Mouse (Mus musculus) kidney, postnatal 14 days (tissue): ENCODE results near the gene Cdcp1.
A peak's percentile ranks its signal among the peaks of the same experiment; 100 is the strongest.

Source experiments
- DNase-seq: peaks from one replicate; pipeline ENCODE4 v3.0.0; 2022; ENCODE audit warnings: mixed read lengths

Gene Cdcp1

GRCm38 (mm10) chr9:123150241-123151020 lies 65.4 kb downstream of the Cdcp1 start, which contains the start of gene Clec3b:
Gene Clec3b (plus strand): TSS chr9:123150946.
- peak; percentile 44 for DNase-seq

- peak; percentile 21 for DNase-seq
Measured at GRCm38 (mm10) chr9:123148430-123148829, 67.4 kb downstream of the Cdcp1 start.

GRCm38 (mm10) chr9:123139887-123140614 lies 75.8 kb downstream of the Cdcp1 start:
- DNase-seq, result no peak

GRCm38 (mm10) chr9:123138891-123139474 lies 76.9 kb downstream of the Cdcp1 start:
- DNase-seq, result peak; percentile 82

DNA sequence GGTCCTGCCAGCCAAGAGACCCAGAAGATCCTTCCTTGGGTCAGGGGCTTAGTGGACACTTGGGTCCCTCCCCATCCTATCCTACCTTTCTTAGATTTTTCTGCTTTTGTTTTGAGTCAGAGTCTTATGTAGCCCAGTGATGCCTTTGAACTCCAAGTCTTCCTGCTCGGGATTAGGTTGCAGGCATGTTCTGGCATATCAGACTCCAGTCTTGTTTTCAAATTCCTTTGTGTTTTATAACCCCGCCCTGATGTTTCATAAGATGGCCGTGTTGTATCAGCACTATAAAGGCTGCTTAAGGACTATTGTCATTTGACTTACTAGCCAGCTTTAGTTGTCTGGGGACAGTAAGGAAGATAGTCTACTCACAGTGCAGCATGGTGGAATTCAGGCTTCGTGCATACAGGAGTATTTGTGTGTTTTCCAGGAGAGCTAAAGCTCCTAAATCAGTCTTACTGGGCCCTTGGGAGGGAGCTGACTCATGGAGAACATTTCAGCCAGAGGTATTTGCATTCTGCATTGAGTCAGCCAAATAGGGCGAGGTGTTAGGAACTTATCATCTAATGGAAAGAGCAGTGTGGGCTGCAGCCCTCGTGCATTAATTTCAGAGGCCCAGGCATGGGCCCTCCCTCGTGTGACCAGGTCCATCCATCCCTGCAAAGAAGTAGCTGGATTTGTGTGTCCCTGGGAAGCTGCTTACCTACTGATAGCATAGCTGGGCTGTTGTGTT lies 78.7 kb downstream of the Cdcp1 start:
- no peak for DNase-seq

GRCm38 (mm10) chr9:123132994-123133393 lies 82.8 kb downstream of the Cdcp1 start:
- DNase-seq, result no peak

DNA sequence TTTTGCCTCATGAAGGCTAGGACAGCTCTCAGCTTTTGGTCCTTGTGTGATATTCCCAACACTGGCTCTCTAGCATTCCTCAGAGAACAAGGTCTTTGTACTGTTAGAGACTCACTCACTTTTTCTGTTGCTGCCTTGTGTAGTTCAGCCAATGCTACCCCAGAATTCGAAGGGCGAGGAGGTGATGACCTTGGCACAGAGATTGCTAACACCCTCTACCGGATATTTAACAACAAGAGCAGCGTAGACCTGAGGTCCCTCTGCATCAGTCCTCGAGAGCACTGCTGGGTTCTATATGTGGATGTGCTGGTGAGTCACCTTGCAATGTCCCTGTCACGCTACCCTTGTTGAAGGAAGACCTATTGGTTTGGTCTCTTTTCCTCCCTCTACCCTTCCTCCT lies 88.2 kb downstream of the Cdcp1 start:
- DNase-seq, result no peak

DNA sequence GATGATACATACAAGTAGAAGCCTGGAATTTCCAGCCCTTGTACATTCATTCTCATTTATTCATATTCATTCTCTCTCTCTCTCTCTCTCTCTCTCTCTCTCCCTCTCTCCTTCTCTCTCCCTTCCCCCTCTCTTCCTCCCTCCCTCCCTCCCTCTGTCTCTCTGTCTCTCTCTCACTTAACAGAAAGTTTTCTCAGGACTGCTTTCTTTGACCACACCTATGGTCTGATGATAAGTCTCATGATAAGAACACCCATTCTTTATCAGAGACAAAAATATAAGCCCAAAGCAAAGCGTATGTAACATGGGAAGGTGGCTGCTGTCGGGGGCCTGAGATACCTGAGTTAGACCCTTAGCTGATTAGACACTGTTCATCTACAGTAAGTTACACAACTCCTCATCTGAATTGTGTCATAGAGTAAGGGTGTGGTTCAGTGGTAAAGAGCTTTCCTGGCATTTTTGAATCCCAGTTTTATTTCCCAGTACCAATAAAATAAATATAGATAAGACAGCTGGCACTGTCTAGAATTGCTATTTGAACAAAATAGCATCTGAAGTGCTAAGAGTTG lies 91.3 kb downstream of the Cdcp1 start:
- DNase-seq, result no peak

GRCm38 (mm10) chr9:123123571-123124412 lies 92.0 kb downstream of the Cdcp1 start:
- DNase-seq, result peak; percentile 21

DNA sequence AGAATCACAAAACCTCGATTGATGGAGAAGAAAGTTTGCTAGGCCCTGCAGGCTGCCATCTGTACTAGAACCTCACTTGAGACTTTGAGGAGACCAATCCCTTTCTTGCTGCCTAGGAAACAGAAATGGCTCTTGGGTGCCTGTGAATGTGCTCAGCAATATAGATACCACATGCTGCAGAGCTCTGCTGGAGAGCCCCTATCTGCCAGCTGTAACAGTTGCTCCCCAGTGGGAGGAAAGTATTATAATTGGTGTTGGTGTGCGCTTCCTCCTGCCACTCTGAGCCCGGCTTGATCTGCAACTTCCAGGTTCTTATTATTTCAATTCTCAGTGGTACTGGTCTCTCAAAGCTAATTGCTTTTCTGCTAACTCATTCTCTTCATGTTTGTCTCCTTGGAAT lies 92.8 kb downstream of the Cdcp1 start:
- DNase-seq, result no peak
